Mouse (Mus musculus) forebrain, embryonic 16.5 days (tissue): Measurements from ENCODE around the gene Cggbp1. TPM values are rescaled to one million over a fixed set of nuclear protein-coding genes. Genes with fewer than 3 reads are reported as not detected.
A peak's percentile ranks its signal among the peaks of the same experiment; 100 is the strongest.

Source experiments
- ATAC-seq: fragments of 200-750 bp; cut with Nextera tagmentation; 2 replicates; pipeline ENCODE4 v1.8.0; 2017; ENCODE audit warnings: mild to moderate bottlenecking, moderate library complexity
- H3K27ac ChIP-seq: fragments of 300-500 bp; sonication (generic); 2 replicates; pipeline ENCODE4 v1.5.1; 2014; ENCODE audit warnings: low read length, control low read depth
- H3K27me3 ChIP-seq: fragments of 300-500 bp; sonication (generic); replicated peaks from 2 replicates; pipeline ENCODE4 v1.6.1; 2014; ENCODE audit warnings: low read length; ENCODE audit not compliant: control insufficient read depth, insufficient read depth
- H3K36me3 ChIP-seq: fragments of 300-500 bp; sonication (generic); 2 replicates; pipeline ENCODE4 v1.6.1; 2014; ENCODE audit not compliant: control insufficient read depth, insufficient read depth
- H3K4me1 ChIP-seq: fragments of 300-500 bp; sonication (generic); replicated peaks from 2 replicates; pipeline ENCODE4 v1.6.1; 2014; ENCODE audit warnings: low read length; ENCODE audit not compliant: control insufficient read depth, insufficient read depth
- H3K4me2 ChIP-seq: fragments of 300-500 bp; sonication (generic); 2 replicates; pipeline ENCODE4 v1.6.1; 2014; ENCODE audit warnings: mild to moderate bottlenecking, low read length, control low read depth
- H3K4me3 ChIP-seq: fragments of 300-500 bp; sonication (generic); replicated peaks from 2 replicates; pipeline ENCODE4 v1.5.1; 2014; ENCODE audit warnings: mild to moderate bottlenecking, low read length, control low read depth
- H3K9ac ChIP-seq: fragments of 300-500 bp; sonication (generic); replicated peaks from 2 replicates; pipeline ENCODE4 v1.6.1; 2014; ENCODE audit warnings: low read depth, low read length, control low read depth
- H3K9me3 ChIP-seq: fragments of 300-500 bp; sonication (generic); 2 replicates; pipeline ENCODE4 v1.6.1; 2016; ENCODE audit warnings: low read length; ENCODE audit not compliant: control insufficient read depth
- WGBS: fragments of 180-500 bp; shearing (Covaris S2); extraction: QIAGEN DNeasy Blood & Tissue Kit; methylation state at CpG from one replicate; pipeline ENCODE4 v1.1.7; 2014; 5-methylcytosine and 5-hydroxymethylcytosine counted together
- polyA plus RNA-seq: library from polyadenylated mRNA; unstranded; fragments of >200 nt; fragmentation: Nextera tagmentation; extraction: Ambion mirVana; gene quantifications from 2 replicates; pipeline ENCODE4 v1.2.1, GENCODE M21; 2015

The Cggbp1 gene
- polyA plus RNA-seq, 1 experiment from 2014 or later: 81.8 TPM

DNA sequence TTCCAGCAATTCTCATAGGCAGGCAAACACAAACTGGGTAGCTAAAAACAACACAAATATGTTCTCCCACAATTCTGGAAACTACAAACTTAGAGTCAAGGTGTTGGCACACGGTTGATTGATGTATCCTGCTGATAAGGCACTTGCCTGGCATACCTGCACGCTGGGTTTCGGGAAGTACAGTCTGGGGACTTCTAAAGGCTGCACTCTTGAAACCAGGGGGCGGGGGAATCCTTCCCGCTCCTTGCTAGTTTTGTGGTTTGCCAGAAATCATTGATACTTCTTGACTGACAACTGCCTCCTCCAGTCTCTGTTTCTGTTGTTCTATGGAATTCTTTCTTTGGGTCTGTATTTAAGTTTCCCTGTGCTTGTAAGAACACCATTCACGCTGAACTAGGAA, 16.8 kb downstream of the Cggbp1 start:
- Histone ChIP-seq H3K4me2 (no peak overlapping the region), H3K9ac (no peak overlapping the region), H3K27ac (no peak overlapping the region), H3K9me3 (no peaks in the 10 kb centered on the region), H3K4me3 (no peak overlapping the region), H3K27me3 (no peaks in the 10 kb centered on the region), H3K4me1 (peaks cover 2% of the 10 kb centered on the region; the same call in 1 of the 2 replicates), H3K36me3 (no peaks in the 10 kb centered on the region)
- 71% methylated on average over 6 of the region's 6 CpGs for WGBS
- no peak for ATAC-seq

- H3K9me3 ChIP-seq: no peaks in the 10 kb centered on the region
- no peaks in the 10 kb centered on the region for H3K27me3 ChIP-seq
- no peak overlapping the region for H3K4me3 ChIP-seq
- WGBS: 94% methylated on average over 2 of the region's 2 CpGs
- H3K36me3 ChIP-seq: no peaks in the 10 kb centered on the region
- H3K4me2 ChIP-seq: no peak overlapping the region
- peaks cover 2% of the 10 kb centered on the region; the same call in 1 of the 2 replicates for H3K4me1 ChIP-seq
- no peak overlapping the region for H3K9ac ChIP-seq
- no peak for ATAC-seq
- H3K27ac ChIP-seq: no peak overlapping the region
Observed at GRCm38 (mm10) chr16:64869621-64870020, 17.8 kb downstream of the Cggbp1 start.

- WGBS: 25% methylated on average over 3 of the region's 3 CpGs
- Histone ChIP-seq H3K9ac (no peak overlapping the region), H3K4me2 (no peak overlapping the region), H3K4me1 (peaks cover 2% of the 10 kb centered on the region; the same call in 1 of the 2 replicates), H3K27me3 (no peaks in the 10 kb centered on the region), H3K4me3 (no peak overlapping the region), H3K36me3 (no peaks in the 10 kb centered on the region), H3K9me3 (no peaks in the 10 kb centered on the region), H3K27ac (no peak overlapping the region)
- no peak for ATAC-seq
Observed at GRCm38 (mm10) chr16:64872296-64872695, 20.5 kb downstream of the Cggbp1 start.

DNA sequence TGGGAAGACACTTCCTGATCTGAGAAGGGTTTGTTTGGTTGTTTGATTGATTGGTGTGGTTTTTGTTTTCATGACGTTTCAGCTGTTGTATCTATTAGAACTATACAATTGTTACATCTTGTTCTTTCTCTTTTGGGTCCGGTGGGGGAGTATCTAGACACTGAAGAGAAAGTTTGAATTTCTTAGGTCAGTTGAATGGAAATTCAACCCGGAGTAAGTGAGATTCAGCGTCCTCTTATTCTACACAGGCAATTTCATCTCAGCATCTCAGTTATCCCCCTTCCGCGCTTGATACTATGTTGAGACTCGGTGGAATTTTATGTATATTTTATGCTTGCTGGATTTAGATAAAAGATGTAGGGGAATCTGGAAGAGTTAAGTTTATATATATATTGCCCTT, 21.0 kb downstream of the Cggbp1 start:
- Histone ChIP-seq H3K36me3 (no peaks in the 10 kb centered on the region), H3K9me3 (no peaks in the 10 kb centered on the region), H3K27me3 (no peaks in the 10 kb centered on the region), H3K27ac (no peak overlapping the region), H3K4me1 (peaks cover 2% of the 10 kb centered on the region; the same call in 1 of the 2 replicates), H3K4me3 (peak overlapping the region; percentile 24), H3K4me2 (peak overlapping the region; percentile 51), H3K9ac (no peak overlapping the region)
- no peak for ATAC-seq
- WGBS: 8% methylated on average over 7 of the region's 7 CpGs

DNA sequence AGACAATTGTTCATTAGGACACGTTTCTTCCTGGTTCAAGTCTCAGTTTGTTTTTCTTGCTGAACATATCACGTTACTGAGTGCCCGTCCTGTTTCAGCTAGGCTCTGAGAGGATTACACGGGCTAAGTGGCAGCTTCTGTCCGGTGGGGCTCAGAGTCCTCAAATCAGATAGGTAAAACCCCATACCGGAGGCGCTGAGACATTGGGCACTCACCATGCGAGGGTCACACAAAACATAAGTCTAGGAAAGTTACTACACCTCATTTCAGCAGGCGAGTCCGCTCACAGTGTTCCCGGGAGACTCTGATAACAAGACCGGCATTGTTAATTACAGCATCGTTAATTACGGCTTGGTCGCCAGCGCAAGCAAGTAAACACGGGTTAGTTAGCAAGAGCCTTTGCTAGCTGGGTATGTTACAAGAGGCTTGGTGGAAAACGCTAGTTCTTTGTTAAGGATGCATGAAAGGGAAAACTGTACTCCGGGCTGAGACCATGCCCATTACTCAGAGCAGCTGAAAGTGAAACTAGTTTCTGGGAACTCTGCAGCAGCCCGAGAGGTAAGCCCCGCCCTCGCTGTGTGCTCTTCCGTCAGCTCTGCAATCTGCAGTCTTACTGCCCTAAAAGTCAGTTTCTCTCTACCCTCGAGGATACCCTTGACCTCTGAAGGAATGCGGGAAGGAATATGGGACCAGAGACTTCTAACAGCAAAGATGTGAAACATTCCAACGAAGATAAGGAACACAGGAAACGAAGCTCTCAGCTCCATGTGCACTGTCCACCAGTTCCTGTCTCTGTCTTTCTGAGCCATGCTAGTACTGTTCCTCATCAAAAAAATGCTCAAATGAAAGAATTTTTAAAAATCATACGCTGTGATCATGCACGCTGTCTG, 21.9 kb downstream of the Cggbp1 start:
- Histone ChIP-seq H3K4me3 (peak overlapping the region; percentile 49), H3K27ac (peak overlapping the region; percentile 34), H3K36me3 (no peaks in the 10 kb centered on the region), H3K9ac (peak overlapping the region; percentile 49), H3K4me1 (peaks cover 2% of the 10 kb centered on the region; the same call in 1 of the 2 replicates), H3K27me3 (no peaks in the 10 kb centered on the region), H3K4me2 (peak overlapping the region; percentile 93), H3K9me3 (no peaks in the 10 kb centered on the region)
- 2% methylated on average over 29 of the region's 29 CpGs for WGBS
- ATAC-seq: peak; percentile 96

- WGBS: 95% methylated on average over 10 of the region's 10 CpGs
- H3K4me2 ChIP-seq: no peak overlapping the region
Observed at GRCm38 (mm10) chr16:64875384-64875783, 23.6 kb downstream of the Cggbp1 start.

DNA sequence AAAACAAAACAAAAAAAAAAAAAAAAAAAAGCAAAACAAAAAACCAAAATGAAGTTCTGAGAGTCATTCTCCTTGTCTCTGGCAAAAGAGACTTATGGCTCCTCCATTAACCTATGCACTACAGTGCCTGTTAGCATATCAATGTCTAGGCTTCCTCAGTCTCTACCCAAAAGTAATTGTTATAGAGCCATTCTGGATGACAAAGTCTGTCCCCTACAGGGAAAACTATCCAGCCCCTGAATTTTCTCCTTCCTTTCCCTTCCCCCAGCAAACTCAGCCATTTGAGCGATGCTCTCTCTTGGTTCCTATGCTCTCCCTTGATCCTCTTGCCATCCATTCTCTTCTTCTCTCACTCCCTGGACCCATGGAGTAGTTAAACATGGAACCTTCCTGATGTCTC, 24.0 kb downstream of the Cggbp1 start:
- ATAC-seq: no peak
- Histone ChIP-seq H3K4me2 (no peak overlapping the region), H3K27ac (no peak overlapping the region), H3K27me3 (no peaks in the 10 kb centered on the region), H3K4me1 (peaks cover 2% of the 10 kb centered on the region; the same call in 1 of the 2 replicates), H3K4me3 (no peak overlapping the region), H3K36me3 (no peaks in the 10 kb centered on the region), H3K9ac (no peak overlapping the region), H3K9me3 (no peaks in the 10 kb centered on the region)
- WGBS: 85% methylated on average over 1 of the region's 1 CpGs

More at GRCm38 (mm10) chr16:64875384-64875783, 23.6 kb downstream of the Cggbp1 start:
- Histone ChIP-seq H3K9ac (no peak overlapping the region), H3K27ac (no peak overlapping the region), H3K4me1 (peaks cover 2% of the 10 kb centered on the region; the same call in 1 of the 2 replicates), H3K9me3 (no peaks in the 10 kb centered on the region), H3K4me3 (no peak overlapping the region), H3K27me3 (no peaks in the 10 kb centered on the region), H3K36me3 (no peaks in the 10 kb centered on the region)
- ATAC-seq: no peak

DNA sequence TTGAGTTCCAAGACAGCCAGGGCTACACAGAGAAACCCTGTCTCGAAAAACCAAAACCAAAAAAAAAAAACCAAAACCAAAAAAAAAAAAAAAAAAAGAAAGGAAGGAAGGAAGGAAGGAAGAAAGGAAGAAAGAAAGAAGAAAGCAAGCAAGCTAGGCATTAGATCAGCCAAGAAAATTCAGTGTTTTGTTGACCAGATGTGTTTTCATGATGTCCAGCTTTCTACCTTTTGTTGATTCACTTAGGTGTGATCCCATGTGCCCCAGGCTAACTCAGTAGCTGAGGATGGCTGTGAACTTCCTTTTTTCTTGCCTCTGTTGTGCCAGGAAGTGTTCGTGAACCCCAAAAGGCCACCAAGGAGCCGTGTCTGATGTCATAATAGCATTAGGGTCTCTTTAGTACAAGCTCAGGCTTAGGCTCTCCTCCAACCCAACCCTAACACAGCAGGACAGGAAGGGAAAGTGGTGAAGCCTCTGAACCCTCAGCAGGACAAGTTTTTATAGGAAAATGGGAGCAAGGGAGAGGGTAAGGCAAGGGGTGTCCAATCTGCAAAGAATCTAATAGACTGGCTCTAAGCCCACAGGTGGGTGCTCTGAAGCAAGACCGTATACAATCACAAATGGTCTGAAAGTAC, 25.0 kb downstream of the Cggbp1 start:
- WGBS: 70% methylated on average over 4 of the region's 4 CpGs
- H3K9me3 ChIP-seq: no peaks in the 10 kb centered on the region
- peaks cover 2% of the 10 kb centered on the region; the same call in 1 of the 2 replicates for H3K4me1 ChIP-seq
- H3K9ac ChIP-seq: no peak overlapping the region
- no peak overlapping the region for H3K27ac ChIP-seq
- no peaks in the 10 kb centered on the region for H3K36me3 ChIP-seq
- no peak for ATAC-seq
- H3K4me2 ChIP-seq: no peak overlapping the region
- no peak overlapping the region for H3K4me3 ChIP-seq
- no peaks in the 10 kb centered on the region for H3K27me3 ChIP-seq

DNA sequence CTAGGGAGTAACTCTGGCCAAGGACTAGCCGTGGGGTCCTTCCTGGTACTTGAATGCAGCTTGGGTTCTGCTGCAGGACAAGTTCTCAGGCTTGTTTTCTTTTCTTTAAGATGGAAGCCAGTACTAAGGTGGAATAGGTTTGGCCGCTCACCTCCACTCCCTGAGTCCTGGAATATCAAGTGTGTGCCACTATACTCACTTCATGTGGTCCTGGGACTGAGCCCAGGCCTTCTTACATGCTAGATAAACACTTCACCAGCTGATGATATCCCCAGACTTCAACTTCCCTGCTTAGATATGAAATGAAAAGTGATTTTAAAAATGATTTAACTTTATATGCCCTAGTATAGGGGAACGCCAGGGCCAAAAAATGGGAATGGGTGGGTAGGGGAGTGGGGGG, 25.5 kb downstream of the Cggbp1 start:
- no peak overlapping the region for H3K27ac ChIP-seq
- no peaks in the 10 kb centered on the region for H3K27me3 ChIP-seq
- peaks cover 2% of the 10 kb centered on the region; the same call in 1 of the 2 replicates for H3K4me1 ChIP-seq
- H3K9me3 ChIP-seq: no peaks in the 10 kb centered on the region
- ATAC-seq: no peak
- no peak overlapping the region for H3K4me2 ChIP-seq
- no peaks in the 10 kb centered on the region for H3K36me3 ChIP-seq
- WGBS: 94% methylated on average over 3 of the region's 3 CpGs
- no peak overlapping the region for H3K9ac ChIP-seq
- no peak overlapping the region for H3K4me3 ChIP-seq
